Mouse (Mus musculus) kidney, embryonic 15.5 days (tissue): ENCODE measurements around the gene Abcb5. TPM values are rescaled to one million over a fixed set of nuclear protein-coding genes. Genes with fewer than 3 reads are reported as not detected.

Experiments used
- ATAC-seq: fragments of 200-750 bp; cut with Nextera tagmentation; replicated peaks from 2 replicates; pipeline ENCODE4 v1.8.0; 2017; ENCODE audit warnings: moderate TSS enrichment; ENCODE audit not compliant: low FRiP score
- H3K27ac ChIP-seq: fragments of 300-500 bp; sonication (generic); 2 replicates; pipeline ENCODE4 v1.5.1; 2015; ENCODE audit warnings: mild to moderate bottlenecking, inconsistent platforms
- H3K27me3 ChIP-seq: fragments of 300-500 bp; sonication (generic); 2 replicates; pipeline ENCODE4 v1.6.1; 2015; ENCODE audit warnings: inconsistent platforms
- H3K36me3 ChIP-seq: fragments of 300-500 bp; sonication (generic); 2 replicates; pipeline ENCODE4 v1.6.1; 2015; ENCODE audit warnings: inconsistent platforms
- H3K4me1 ChIP-seq: fragments of 300-500 bp; sonication (generic); 2 replicates; pipeline ENCODE4 v1.6.1; 2015; ENCODE audit warnings: inconsistent platforms
- H3K4me2 ChIP-seq: fragments of 300-500 bp; sonication (generic); 2 replicates; pipeline ENCODE4 v1.6.1; 2015; ENCODE audit warnings: moderate library complexity, mild to moderate bottlenecking, inconsistent platforms
- H3K4me3 ChIP-seq: fragments of 300-500 bp; sonication (generic); replicated peaks from 2 replicates; pipeline ENCODE4 v1.5.1; 2015; ENCODE audit warnings: mild to moderate bottlenecking, inconsistent platforms
- H3K9ac ChIP-seq: fragments of 300-500 bp; sonication (generic); 2 replicates; pipeline ENCODE4 v1.6.1; 2015; ENCODE audit warnings: mild to moderate bottlenecking, inconsistent platforms
- H3K9me3 ChIP-seq: fragments of 300-500 bp; sonication (generic); replicated peaks from 2 replicates; pipeline ENCODE4 v1.6.1; 2016; ENCODE audit warnings: inconsistent platforms
- WGBS: fragments of 180-500 bp; shearing (Covaris S2); methylation state at CpG from one replicate; pipeline ENCODE4 v1.1.7; 2015; ENCODE audit warnings: mixed read lengths; 5-methylcytosine and 5-hydroxymethylcytosine counted together
- polyA plus RNA-seq: library from polyadenylated mRNA; unstranded; fragments of >200 nt; fragmentation: Nextera tagmentation; extraction: Ambion mirVana; gene quantifications from 2 replicates; pipeline ENCODE4 v1.2.1, GENCODE M21; 2015

The Abcb5 gene
- polyA plus RNA-seq, 1 experiment from 2014 or later: not detected

DNA sequence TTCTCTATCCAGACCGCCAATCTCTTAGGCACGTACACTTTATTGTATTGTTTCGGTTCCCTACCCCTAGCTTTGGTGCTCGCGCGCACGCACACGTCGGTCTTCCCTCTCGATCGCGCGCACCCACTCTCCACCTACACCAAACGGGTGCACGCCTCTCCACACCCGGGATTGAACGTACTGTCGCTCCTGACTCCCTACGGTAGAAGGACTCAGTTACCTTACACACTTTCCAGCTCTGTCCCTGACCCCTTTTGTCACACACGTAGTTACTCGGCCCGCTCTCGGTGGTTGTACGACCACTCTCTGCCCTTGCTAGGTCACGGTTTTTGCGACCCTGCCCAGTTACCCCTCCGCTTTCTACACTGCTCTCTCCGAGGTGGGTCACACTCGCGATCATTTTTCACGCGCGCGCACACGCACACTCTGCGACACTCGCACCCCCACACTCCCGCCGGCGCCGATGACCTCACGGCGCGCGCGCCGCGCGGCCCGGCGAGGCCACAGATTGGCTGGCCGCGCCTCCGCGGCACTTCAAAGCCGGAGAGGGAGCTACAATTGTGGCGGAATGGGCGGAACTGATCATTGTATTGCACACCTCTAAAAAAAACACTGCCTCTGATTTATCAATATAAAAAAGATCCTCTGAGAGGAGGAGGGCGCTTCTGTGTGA is 119.4 kb downstream of the Abcb5 start:
- Histone ChIP-seq H3K27ac (no peak overlapping the region), H3K9me3 (no peaks in the 10 kb centered on the region), H3K4me1 (peaks cover 37% of the 10 kb centered on the region), H3K4me3 (peak overlapping the region; percentile 49), H3K9ac (no peak overlapping the region), H3K36me3 (no peaks in the 10 kb centered on the region), H3K4me2 (peak overlapping the region; percentile 80), H3K27me3 (peaks cover 93% of the 10 kb centered on the region)
- WGBS: under 1% methylated on average over 59 of the region's 59 CpGs
- peak; percentile 27 for ATAC-seq

DNA sequence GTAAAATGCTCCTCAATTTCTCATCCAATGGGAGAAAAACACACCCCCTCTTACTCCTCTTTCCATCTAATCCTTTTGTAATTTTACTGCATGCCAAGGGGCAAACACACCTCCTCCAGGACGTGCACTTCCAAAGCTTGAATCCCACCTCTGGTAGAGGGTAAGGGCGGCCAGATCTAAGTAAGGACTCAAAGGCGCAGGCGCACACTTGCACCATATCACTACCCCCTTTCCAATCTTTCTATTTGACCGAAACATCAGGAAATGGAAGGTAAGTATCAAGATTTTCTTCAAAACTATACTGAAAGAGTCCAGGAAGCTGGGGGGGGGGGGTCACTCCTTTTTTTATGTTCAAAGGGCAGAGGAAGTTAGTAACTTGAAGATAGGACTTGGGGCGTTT is 120.0 kb downstream of the Abcb5 start, which contains the start of gene Sp8:
TSS of gene Sp8 (plus strand) at position 109 of the 400 bp plus-strand sequence.
- no peak for ATAC-seq
- 1% methylated on average over 6 of the region's 6 CpGs for WGBS
- H3K4me3 ChIP-seq: peak within 1 kb of the TSS; percentile 49
- no peak within 1 kb of the TSS for H3K9ac ChIP-seq
- H3K9me3 ChIP-seq: no peaks in the 10 kb centered on the region
- H3K36me3 ChIP-seq: no peaks in the 10 kb centered on the region
- peak within 1 kb of the TSS; percentile 80 for H3K4me2 ChIP-seq
- H3K4me1 ChIP-seq: peaks cover 37% of the 10 kb centered on the region
- no peak within 1 kb of the TSS for H3K27ac ChIP-seq
- H3K27me3 ChIP-seq: peaks cover 96% of the 10 kb centered on the region

DNA sequence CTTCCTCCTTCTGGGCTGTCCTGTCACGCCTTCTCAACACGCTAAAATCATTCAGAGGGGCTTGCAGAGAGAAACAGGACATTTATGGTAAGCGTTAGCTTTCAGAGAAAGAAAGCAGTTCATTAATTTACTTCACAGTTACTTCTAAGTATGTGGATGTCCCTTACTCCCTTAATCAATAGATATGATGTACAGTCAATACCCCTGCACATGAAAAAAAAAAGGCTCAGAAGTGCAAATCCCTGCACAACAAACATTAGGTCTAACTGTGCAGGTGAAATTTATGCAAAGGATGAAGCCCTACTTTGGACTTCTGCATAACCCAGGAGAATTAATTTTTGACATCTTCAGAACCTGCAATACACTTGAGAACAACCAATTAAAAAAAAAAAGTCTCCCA is 120.9 kb downstream of the Abcb5 start:
- Histone ChIP-seq H3K36me3 (no peaks in the 10 kb centered on the region), H3K27ac (no peak overlapping the region), H3K4me2 (no peak overlapping the region), H3K4me1 (peaks cover 37% of the 10 kb centered on the region), H3K4me3 (no peak overlapping the region), H3K9me3 (no peaks in the 10 kb centered on the region), H3K27me3 (peaks cover 99% of the 10 kb centered on the region), H3K9ac (no peak overlapping the region)
- no peak for ATAC-seq
- WGBS: 11% methylated on average over 3 of the region's 3 CpGs

DNA sequence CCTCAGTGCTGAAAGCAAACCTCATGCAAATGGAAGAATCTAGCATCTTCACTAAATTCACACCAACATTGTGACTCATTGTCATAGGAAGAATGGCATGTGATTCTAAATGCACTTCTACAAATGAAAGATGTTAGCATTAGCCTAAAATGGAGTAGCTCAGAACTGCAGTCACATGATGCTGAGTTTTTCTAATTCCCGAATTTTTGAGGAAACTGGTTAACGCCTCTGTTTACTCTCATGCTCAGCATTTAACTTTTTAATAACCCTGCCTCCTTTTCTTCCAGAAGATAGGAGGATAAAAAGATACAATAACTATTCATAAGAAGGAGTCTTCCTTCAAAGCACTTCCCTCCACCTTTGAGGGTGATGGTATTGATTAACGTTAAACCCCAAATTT is 121.4 kb downstream of the Abcb5 start:
- Histone ChIP-seq H3K4me3 (no peak overlapping the region), H3K36me3 (no peaks in the 10 kb centered on the region), H3K4me1 (peaks cover 37% of the 10 kb centered on the region), H3K27me3 (peaks cover 99% of the 10 kb centered on the region), H3K9ac (no peak overlapping the region), H3K27ac (no peak overlapping the region), H3K4me2 (no peak overlapping the region), H3K9me3 (no peaks in the 10 kb centered on the region)
- ATAC-seq: no peak
- WGBS: 11% methylated on average over 3 of the region's 3 CpGs

DNA sequence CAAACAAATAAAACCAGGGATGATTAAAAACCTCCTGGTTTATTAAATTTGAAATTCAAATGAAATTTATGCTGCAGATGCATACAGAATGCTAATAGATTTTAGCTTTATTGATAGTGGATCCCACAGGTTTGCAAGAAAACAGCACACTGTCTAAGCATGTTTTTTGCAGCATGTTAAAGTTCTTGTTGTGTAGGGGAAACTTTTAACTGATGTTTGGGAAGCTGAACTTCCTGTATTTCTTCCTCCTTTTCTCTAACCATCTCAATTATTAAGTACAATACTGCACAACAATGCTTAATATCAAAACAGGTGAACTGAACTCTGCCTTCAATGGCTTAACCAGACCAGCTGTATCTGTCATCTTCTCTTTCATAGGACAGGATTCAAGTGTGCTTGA is 122.1 kb downstream of the Abcb5 start:
- H3K4me3 ChIP-seq: no peak overlapping the region
- H3K36me3 ChIP-seq: no peaks in the 10 kb centered on the region
- H3K9ac ChIP-seq: no peak overlapping the region
- H3K27ac ChIP-seq: no peak overlapping the region
- peaks cover 31% of the 10 kb centered on the region for H3K4me1 ChIP-seq
- H3K4me2 ChIP-seq: no peak overlapping the region
- H3K27me3 ChIP-seq: peaks cover 99% of the 10 kb centered on the region
- ATAC-seq: no peak
- H3K9me3 ChIP-seq: no peaks in the 10 kb centered on the region

DNA sequence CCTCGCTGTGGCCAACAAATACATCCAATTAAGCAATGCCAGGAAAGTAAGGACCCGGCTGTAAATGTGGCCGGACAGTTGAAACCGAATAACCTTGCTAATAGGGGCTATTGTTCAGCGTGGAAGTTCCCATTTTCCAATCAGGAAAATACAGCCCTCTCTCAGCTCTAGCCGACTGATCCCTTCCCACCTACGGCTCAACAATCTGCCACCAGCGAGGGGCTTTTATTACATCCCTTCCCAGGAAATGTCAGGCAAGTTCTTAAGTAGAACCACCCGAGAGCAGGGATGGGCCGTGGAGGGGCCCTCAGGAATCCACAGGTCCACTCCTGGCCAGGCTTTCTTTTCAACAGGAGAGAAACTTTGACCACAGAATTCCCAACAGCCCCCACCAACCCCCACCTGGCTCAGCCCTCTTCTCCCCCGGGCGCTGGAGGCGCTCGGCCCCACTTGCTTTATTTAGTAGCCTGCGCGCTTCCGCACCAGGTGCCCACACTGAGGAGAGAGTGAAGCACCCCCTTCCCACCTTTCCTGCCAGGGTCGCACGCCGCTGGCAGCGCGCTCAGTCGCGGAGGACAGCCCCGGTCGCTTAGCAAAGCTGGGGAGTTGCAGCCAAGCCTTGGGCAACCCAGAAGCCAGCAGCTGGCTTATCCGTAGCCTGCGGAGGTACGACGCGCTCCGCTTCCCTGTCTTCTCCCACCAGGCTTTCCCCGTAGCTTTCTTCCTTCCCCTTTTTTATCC is 123.4 kb downstream of the Abcb5 start:
- no peak; the same call in 1 of the 2 replicates for ATAC-seq
- Histone ChIP-seq H3K4me2 (peak overlapping the region; percentile 15), H3K4me1 (peaks cover 19% of the 10 kb centered on the region), H3K9me3 (no peaks in the 10 kb centered on the region), H3K36me3 (no peaks in the 10 kb centered on the region), H3K4me3 (no peak overlapping the region; the same call in 1 of the 2 replicates), H3K27me3 (peaks cover 99% of the 10 kb centered on the region), H3K27ac (no peak overlapping the region), H3K9ac (no peak overlapping the region)
- under 1% methylated on average over 33 of the region's 33 CpGs for WGBS

DNA sequence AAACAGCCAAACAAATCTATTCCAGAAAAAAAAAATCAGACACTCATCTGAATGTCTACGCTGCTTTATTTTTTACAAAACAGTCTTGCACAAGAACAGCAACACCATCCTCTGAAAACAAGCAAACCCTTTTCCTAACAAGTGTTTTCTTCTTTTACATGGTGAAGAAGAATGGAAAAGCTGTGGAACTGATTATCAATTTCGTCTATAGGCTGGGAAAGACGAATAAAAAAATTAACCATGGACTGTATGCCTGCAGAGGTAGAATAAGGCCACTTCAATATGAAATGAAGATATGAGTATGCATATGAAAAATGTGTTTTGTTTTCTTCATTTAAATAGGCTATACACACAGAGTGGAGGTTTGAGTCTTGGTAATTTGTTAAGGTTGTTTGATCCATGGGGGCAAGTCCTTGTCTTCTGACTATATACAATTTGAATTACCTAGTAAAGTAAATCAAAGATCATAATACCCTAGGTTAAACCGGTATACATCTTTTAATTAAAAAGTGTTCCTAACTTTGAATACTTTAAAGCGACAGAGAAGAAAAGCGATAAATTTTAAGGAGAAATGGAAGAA is 124.2 kb downstream of the Abcb5 start:
- no peak for ATAC-seq
- Histone ChIP-seq H3K4me2 (no peak overlapping the region), H3K9me3 (no peaks in the 10 kb centered on the region), H3K36me3 (no peaks in the 10 kb centered on the region), H3K4me1 (peaks cover 19% of the 10 kb centered on the region), H3K27me3 (peaks cover 99% of the 10 kb centered on the region), H3K9ac (no peak overlapping the region), H3K27ac (no peak overlapping the region), H3K4me3 (no peak overlapping the region)
- 14% methylated on average over 6 of the region's 6 CpGs for WGBS

DNA sequence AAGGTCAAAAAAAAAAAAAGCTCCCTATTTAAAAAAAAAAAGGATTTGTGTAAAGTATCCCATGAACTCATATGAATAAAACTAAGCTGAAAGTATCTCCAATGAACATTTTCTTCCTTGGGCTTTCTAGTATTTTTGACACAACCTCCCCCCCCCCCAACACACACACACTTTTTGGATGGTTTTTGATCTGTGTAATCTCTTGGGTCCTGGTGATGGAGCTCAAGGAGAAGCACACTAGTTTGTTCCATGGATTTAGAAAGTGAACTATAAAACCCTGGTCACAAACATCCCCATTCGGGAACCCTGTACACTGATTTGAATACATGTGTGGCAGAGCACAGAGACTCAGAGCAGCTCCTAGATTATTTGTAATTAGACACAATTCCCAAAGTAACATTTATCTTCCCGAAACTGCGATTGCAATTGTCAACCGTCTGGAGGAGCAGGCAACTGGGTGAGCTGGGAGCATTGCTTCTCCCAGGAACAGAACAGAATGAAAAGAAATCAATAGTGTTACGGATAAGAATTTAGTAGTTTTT is 124.8 kb downstream of the Abcb5 start:
- WGBS: 8% methylated on average over 5 of the region's 5 CpGs
- H3K9ac ChIP-seq: no peak overlapping the region
- no peak overlapping the region for H3K4me3 ChIP-seq
- H3K4me1 ChIP-seq: peaks cover 19% of the 10 kb centered on the region
- no peaks in the 10 kb centered on the region for H3K36me3 ChIP-seq
- H3K4me2 ChIP-seq: no peak overlapping the region
- no peaks in the 10 kb centered on the region for H3K9me3 ChIP-seq
- peaks cover 99% of the 10 kb centered on the region for H3K27me3 ChIP-seq
- no peak overlapping the region for H3K27ac ChIP-seq
- ATAC-seq: no peak

DNA sequence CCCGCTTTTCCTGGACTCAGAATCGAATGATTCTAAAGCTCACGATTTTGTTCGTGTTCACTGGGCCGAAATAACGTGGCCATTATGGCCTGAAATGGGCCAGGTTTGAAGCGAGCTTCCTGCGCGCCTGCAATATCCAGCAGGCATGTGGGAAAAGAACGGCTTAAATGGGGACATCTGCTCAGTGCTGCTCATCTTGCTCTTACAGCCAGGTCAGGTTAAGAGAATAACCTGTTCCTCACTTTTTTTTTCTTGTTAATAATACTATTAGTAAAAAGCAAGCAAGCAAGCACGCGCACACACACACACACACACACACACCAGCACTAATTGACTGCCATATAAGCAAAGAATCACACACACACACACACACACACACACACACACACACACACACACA is 125.4 kb downstream of the Abcb5 start:
- WGBS: 2% methylated on average over 12 of the region's 12 CpGs
- peaks cover 20% of the 10 kb centered on the region for H3K4me1 ChIP-seq
- H3K9ac ChIP-seq: no peak overlapping the region
- peaks cover 99% of the 10 kb centered on the region for H3K27me3 ChIP-seq
- no peak overlapping the region for H3K4me3 ChIP-seq
- no peaks in the 10 kb centered on the region for H3K9me3 ChIP-seq
- no peak overlapping the region for H3K4me2 ChIP-seq
- no peaks in the 10 kb centered on the region for H3K36me3 ChIP-seq
- no peak overlapping the region for H3K27ac ChIP-seq
- no peak for ATAC-seq

DNA sequence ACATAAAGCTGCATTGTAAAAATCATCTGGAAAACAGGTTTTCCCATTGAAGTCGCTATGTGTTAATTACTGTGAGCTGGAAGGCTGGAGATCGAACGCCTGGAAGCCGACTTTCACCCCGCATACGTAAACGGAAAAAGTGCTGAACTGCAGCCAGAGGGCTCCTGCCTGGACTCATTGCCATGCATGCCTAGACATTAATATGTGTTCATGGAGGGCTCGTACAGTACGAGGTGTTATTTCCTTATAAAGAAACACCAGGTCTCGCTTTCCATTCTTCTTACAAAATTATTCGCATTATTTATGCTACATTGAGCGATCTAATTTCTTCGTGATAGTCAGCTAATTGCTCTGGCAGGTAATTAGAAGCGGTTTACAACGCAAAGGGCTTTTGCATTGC is 125.9 kb downstream of the Abcb5 start:
- under 1% methylated on average over 15 of the region's 15 CpGs for WGBS
- Histone ChIP-seq H3K4me1 (peaks cover 20% of the 10 kb centered on the region), H3K27ac (no peak overlapping the region)

DNA sequence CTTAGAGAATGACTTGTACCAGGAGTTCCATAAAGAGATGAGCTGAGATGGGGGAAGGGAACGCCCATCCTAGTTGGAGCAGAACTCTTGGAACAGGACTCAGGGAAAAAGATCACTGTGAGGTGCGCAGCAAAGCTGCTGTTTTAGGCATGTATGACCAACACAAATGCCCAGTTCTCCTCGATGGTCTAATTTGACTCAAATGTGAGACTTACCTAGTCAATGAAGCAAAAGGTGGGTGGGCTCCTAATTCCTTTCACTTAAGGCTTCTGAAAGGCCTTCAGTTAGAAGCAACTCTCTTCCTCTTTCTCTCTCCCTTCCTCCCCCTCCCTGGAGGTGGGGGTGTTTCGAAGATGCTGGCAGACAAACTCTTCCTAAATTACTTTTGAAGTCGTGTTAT is 126.8 kb downstream of the Abcb5 start:
- peaks cover 93% of the 10 kb centered on the region for H3K27me3 ChIP-seq
- H3K9ac ChIP-seq: no peak overlapping the region
- no peaks in the 10 kb centered on the region for H3K36me3 ChIP-seq
- no peak overlapping the region for H3K4me3 ChIP-seq
- WGBS: 10% methylated on average over 5 of the region's 5 CpGs
- no peak for ATAC-seq
- H3K27ac ChIP-seq: no peak overlapping the region
- no peaks in the 10 kb centered on the region for H3K9me3 ChIP-seq
- peaks cover 20% of the 10 kb centered on the region for H3K4me1 ChIP-seq
- H3K4me2 ChIP-seq: no peak overlapping the region

More for the DNA sequence above, 125.9 kb downstream of the Abcb5 start:
- ATAC-seq: no peak
- no peaks in the 10 kb centered on the region for H3K9me3 ChIP-seq
- no peaks in the 10 kb centered on the region for H3K36me3 ChIP-seq
- no peak overlapping the region for H3K4me3 ChIP-seq
- peaks cover 96% of the 10 kb centered on the region for H3K27me3 ChIP-seq
- H3K4me2 ChIP-seq: no peak overlapping the region
- H3K9ac ChIP-seq: no peak overlapping the region

DNA sequence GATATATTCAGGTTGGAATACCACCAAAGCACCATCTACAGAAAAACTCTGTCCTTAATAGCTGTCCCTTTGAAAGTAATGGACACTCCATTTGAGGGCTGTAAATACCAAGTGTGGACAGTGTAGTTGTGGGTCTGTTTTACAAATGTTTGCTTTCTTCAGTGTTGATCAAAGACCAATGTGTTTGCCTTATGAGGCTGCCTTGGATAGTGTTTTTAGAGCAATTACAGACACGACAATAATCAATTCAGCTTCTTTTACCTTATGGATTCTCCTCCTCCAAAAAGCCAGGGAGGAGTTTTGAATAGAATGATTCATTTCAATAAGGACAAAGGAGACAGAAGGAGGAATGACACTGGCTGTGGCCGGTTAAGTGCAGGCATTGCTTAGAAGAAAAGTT is 128.0 kb downstream of the Abcb5 start:
- Histone ChIP-seq H3K9ac (no peak overlapping the region), H3K27me3 (peaks cover 82% of the 10 kb centered on the region), H3K4me3 (no peak overlapping the region), H3K9me3 (no peaks in the 10 kb centered on the region), H3K36me3 (no peaks in the 10 kb centered on the region), H3K4me1 (peaks cover 20% of the 10 kb centered on the region), H3K27ac (no peak overlapping the region), H3K4me2 (no peak overlapping the region)
- no peak for ATAC-seq
- 3% methylated on average over 2 of the region's 2 CpGs for WGBS
